Mouse (Mus musculus) cerebellum, adult 2 months (tissue): Measurements from ENCODE around the gene Pqlc3.

Source experiments
- CTCF ChIP-seq: fragments of 200-500 bp; IDR thresholded peaks from 2 replicates; pipeline ENCODE4 v1.5.1; 2011; ENCODE audit warnings: low read depth, mild to moderate bottlenecking, control low read depth, low read length, moderate library complexity, borderline replicate concordance; ENCODE audit not compliant: insufficient read depth
- POLR2A ChIP-seq: fragments of 200-500 bp; IDR thresholded peaks from 2 replicates; pipeline ENCODE4 v1.6.1; 2011; ENCODE audit warnings: low read length, control low read depth, borderline replicate concordance; ENCODE audit not compliant: insufficient read depth

DNA sequence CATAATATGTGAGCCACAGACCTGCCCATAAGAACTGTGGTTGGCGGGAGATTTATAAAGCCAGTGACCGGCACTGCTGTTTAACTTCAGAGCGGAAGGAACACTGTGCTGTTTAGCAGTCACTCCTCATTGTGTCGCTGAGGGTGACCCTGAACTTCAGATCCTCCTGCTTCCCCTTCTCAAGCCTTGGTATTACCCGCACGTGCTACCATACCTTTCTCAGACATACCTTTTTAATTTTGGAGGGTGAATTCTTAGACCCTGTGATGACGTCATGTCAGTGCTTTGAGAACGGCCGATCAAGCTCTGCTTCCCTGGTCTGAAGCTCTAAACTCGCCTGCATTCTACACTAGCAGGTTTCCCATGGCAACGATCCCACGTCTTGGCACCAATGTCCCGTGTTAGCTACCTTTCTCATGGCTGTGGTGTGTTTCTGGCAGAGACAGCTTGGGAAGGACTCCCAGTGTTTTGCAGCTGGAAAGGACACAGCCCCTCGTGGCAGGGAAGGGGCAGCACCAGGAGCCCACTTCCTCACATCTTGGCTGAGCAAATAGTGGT is 36.9 kb upstream of the Pqlc3 start:
- no peak for TF ChIP-seq POLR2A
- TF ChIP-seq CTCF = no peak
